Mouse (Mus musculus) kidney, adult 2 months (tissue): ENCODE measurements around the gene Ctdspl.

Experiments used
- CTCF ChIP-seq: fragments of 200-500 bp; conservative IDR thresholded peaks from 2 replicates; pipeline ENCODE4 v1.5.1; 2011; ENCODE audit warnings: low read depth, mild to moderate bottlenecking, control low read depth, low read length, moderate library complexity, mixed read lengths; ENCODE audit not compliant: insufficient read depth, insufficient read length
- POLR2A ChIP-seq: fragments of 200-500 bp; IDR thresholded peaks from one replicate; pipeline ENCODE4 v1.6.1; 2011; ENCODE audit warnings: low read depth, low read length, control low read depth

DNA sequence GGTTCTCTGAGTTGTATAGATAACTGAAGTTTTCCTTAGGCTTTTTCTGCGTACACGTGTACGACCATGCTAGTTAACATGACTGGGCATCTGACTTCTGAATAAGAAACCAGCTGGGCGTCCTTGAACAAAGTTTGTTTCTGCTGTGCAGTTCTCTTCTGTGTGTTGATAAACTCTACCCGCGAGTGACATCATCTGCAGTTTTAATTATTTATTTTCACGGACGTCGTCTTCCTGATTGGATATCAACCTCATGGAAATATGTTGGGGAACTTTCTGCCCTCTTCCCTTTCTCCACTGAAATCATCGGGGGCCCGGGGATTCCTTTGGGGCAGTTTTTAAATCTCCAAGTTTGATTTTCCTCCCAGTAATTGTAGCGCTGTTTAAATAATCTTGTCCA, 8.1 kb downstream of the Ctdspl start:
- TF ChIP-seq POLR2A = no peak
- no peak for TF ChIP-seq CTCF
